Mouse (Mus musculus) forebrain, postnatal 0 days (tissue): ENCODE measurements at regions not wholly inside any gene's neighbourhood (a gene's known extent, or its start where the extent isn't known, plus 50 kb on each side); places are given as distances from the start of the nearest gene placed in this dataset.

ENCODE experiments used
- ATAC-seq: fragments of 200-750 bp; cut with Nextera tagmentation; 2 replicates; pipeline ENCODE4 v1.8.0; 2017; ENCODE audit warnings: mild to moderate bottlenecking, moderate library complexity
- DNase-seq: peaks from one replicate; pipeline ENCODE4 v3.0.0-alpha.2; 2015
- H3K27ac ChIP-seq: fragments of 300-500 bp; sonication (generic); 2 replicates; pipeline ENCODE4 v1.5.1; 2014; ENCODE audit warnings: low read depth, mild to moderate bottlenecking, antibody characterized with exemption, low read length, moderate library complexity, mixed read lengths
- H3K27me3 ChIP-seq: fragments of 300-500 bp; sonication (generic); 2 replicates; pipeline ENCODE4 v1.6.1; 2014; ENCODE audit warnings: mild to moderate bottlenecking, low read length, mixed read lengths; ENCODE audit not compliant: insufficient read depth
- H3K36me3 ChIP-seq: fragments of 300-500 bp; sonication (generic); 2 replicates; pipeline ENCODE4 v1.6.1; 2014; ENCODE audit warnings: mild to moderate bottlenecking, moderate library complexity; ENCODE audit not compliant: insufficient read depth
- H3K4me1 ChIP-seq: fragments of 300-500 bp; sonication (generic); 2 replicates; pipeline ENCODE4 v1.6.1; 2014; ENCODE audit warnings: antibody characterized with exemption; ENCODE audit not compliant: insufficient read depth
- H3K4me2 ChIP-seq: fragments of 300-500 bp; sonication (generic); 2 replicates; pipeline ENCODE4 v1.6.1; 2014; ENCODE audit warnings: low read depth, mild to moderate bottlenecking, moderate library complexity
- H3K4me3 ChIP-seq: fragments of 300-500 bp; sonication (generic); 2 replicates; pipeline ENCODE4 v1.5.1; 2014; ENCODE audit warnings: low read depth, low read length, mixed read lengths
- H3K9ac ChIP-seq: fragments of 300-500 bp; sonication (generic); 2 replicates; pipeline ENCODE4 v1.6.1; 2014; ENCODE audit warnings: mild to moderate bottlenecking
- H3K9me3 ChIP-seq: fragments of 300-500 bp; sonication (generic); 2 replicates; pipeline ENCODE4 v1.6.1; 2016; ENCODE audit warnings: low read length
- CTCF ChIP-seq: sonication (generic); IDR thresholded peaks from 2 replicates; pipeline ENCODE4 v1.5.1; 2016; ENCODE audit warnings: antibody characterized with exemption, control low read depth, low read depth
- WGBS: fragments of 180-500 bp; shearing (Covaris S2); extraction: QIAGEN DNeasy Blood & Tissue Kit; methylation state at CpG from one replicate; pipeline ENCODE4 v1.1.7; 2014; 5-methylcytosine and 5-hydroxymethylcytosine counted together

DNA sequence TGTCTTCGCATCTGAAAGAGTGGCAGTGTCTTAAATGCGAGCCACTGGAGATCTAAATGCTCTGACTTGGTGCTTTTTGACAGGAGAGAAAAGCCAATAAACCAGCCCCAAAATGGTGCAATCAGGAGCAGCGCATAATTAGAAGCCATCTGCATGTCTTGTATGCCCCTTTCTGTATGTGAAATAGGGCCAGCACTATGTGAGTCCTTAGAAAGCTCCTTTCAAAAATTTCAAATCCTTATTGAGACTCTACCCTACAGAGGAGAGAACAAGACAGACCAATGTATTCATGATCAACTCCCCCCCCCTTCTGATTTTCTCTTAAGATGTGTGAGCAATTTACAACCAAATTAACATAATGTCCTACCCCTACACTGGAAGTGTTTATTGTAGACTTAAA lies 86.6 kb upstream of the Lcorl start:
- TF ChIP-seq CTCF: no peak
- Histone ChIP-seq H3K9ac (no peak overlapping the region), H3K9me3 (no peaks in the 10 kb centered on the region), H3K4me1 (no peaks in the 10 kb centered on the region), H3K4me3 (no peak overlapping the region), H3K27ac (no peak overlapping the region), H3K27me3 (no peaks in the 10 kb centered on the region), H3K4me2 (no peak overlapping the region), H3K36me3 (no peaks in the 10 kb centered on the region)
- ATAC-seq: peak; percentile 65
- 68% methylated on average over 3 of the region's 3 CpGs for WGBS
- DNase-seq: no peak

DNA sequence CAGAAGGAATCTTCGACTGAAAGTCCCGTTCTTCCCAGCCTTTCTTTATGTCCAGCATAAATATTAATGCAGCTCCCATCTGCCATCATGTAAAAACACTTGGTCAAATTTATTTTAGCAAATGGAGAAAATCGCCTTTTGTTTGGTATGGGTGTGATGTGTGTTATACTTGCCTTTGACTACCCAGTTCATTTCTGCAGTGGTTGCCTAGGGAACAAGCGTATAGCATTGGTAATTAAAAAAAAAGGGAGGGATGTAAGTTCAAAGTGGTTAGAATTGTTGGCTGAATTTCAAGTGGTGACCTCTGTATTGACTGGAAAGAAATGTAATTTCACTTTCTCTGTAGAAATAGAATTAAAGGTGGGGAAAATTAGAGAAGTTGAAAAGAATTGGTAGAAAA lies 75.6 kb upstream of the Lcorl start:
- Histone ChIP-seq H3K27ac (no peak overlapping the region), H3K9ac (no peak overlapping the region), H3K36me3 (no peaks in the 10 kb centered on the region), H3K4me2 (no peak overlapping the region), H3K27me3 (no peaks in the 10 kb centered on the region), H3K9me3 (no peaks in the 10 kb centered on the region), H3K4me1 (0 out of 2 replicates have a peak, but pooled peaks cover 5% of the 10 kb centered on the region), H3K4me3 (no peak overlapping the region)
- DNase-seq (no peak), ATAC-seq (peak; percentile 75)
- 37% methylated on average over 4 of the region's 4 CpGs for WGBS
- TF ChIP-seq CTCF: no peak

DNA sequence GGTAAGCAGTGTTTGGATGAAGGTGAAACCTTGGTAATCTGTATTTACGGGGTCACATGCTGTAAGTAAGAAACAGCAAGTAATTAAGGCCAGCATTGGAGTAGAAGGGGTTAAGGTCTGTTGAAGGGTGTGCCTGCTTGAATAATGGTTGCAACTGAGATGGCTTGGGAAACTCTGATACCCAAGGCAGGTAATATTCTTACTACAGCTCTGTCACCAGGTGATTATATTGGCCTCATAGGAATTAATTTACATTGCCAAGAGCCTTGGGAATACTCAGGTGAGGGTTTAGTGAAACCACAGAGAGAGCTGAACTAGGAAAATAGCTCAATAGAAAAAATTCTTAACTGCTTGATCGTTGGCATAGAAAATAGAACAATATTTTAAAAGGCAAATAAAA lies 73.8 kb upstream of the Lcorl start:
- DNase-seq: no peak
- Histone ChIP-seq H3K4me1 (0 out of 2 replicates have a peak, but pooled peaks cover 5% of the 10 kb centered on the region), H3K36me3 (no peaks in the 10 kb centered on the region), H3K4me2 (no peak overlapping the region), H3K27me3 (no peaks in the 10 kb centered on the region), H3K9ac (no peak overlapping the region), H3K4me3 (no peak overlapping the region), H3K9me3 (no peaks in the 10 kb centered on the region), H3K27ac (no peak overlapping the region)
- 79% methylated on average over 2 of the region's 2 CpGs for WGBS
- TF ChIP-seq CTCF: no peak
- ATAC-seq: no peak

DNA sequence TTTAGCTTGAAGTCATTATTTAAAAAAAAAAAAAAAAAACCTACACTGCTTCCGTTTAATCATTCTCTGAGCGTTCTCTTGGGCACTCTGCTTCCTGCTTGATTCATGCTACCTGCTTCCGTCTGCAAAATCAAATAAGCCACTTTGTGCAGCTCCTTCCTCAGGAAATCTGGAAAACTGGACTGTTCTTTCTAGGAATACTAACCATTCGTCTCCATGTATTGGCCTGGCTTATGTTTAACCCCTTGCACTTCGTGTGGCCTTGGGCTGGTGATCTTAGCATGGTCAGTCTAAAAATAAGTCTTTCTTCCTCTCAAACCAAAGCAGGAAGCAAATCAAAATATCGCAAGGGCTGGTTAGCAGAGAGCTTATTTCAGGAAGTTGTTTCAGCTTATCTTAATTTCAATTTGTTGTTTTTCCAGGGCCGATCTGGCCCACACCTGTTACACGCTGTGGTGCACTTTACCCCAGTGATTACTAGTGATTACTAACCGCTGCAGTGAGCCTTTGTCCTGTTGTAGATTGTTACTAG lies 68.5 kb upstream of the Lcorl start:
- Histone ChIP-seq H3K4me1 (no peaks in the 10 kb centered on the region), H3K4me3 (no peak overlapping the region), H3K9me3 (no peaks in the 10 kb centered on the region), H3K4me2 (no peak overlapping the region), H3K9ac (no peak overlapping the region), H3K36me3 (no peaks in the 10 kb centered on the region), H3K27ac (no peak overlapping the region), H3K27me3 (no peaks in the 10 kb centered on the region)
- 72% methylated on average over 9 of the region's 9 CpGs for WGBS
- no peak for ATAC-seq
- no peak for DNase-seq
- TF ChIP-seq CTCF: no peak

DNA sequence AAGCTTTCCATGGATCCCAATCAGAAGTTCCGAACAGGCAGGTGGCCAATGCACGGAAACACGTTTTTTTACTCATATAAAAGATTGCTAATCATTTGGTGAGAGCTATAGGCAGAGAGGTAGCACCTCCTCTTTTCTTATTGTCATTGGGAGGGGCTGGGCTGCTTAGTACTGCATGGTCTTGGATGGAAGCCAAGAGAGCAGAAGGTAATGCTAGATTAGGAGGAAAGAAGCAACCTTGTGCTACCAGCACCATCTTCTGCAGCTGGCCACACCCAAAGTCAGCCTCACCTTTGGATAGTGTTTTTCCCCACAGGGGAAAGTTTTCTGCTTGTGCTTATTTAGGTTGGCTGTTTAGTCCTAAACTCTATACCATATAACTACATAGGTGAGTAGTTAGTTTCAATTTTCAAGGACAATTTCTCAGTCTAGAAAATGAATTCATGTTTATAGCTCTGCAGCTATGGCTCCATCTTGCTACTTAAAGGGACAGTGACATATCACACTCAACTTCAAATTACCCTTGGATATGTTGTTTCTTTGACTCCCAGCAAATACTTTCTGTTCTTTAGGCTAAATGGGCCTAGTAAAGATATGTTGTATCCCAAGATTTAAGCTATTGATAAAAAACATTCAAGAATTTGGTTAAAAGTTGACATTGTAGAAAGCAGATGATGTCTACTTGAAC lies 66.6 kb upstream of the Lcorl start:
- H3K36me3 ChIP-seq: no peaks in the 10 kb centered on the region
- no peak overlapping the region for H3K27ac ChIP-seq
- H3K4me1 ChIP-seq: no peaks in the 10 kb centered on the region
- TF ChIP-seq CTCF: no peak
- no peak overlapping the region for H3K9ac ChIP-seq
- no peak overlapping the region for H3K4me3 ChIP-seq
- H3K4me2 ChIP-seq: no peak overlapping the region
- ATAC-seq (no peak), DNase-seq (no peak)
- 78% methylated on average over 3 of the region's 3 CpGs for WGBS
- H3K27me3 ChIP-seq: no peaks in the 10 kb centered on the region
- H3K9me3 ChIP-seq: no peaks in the 10 kb centered on the region
